Mouse (Mus musculus): ENCODE data around the gene Rnf24.

Rnf24 gene

DNA sequence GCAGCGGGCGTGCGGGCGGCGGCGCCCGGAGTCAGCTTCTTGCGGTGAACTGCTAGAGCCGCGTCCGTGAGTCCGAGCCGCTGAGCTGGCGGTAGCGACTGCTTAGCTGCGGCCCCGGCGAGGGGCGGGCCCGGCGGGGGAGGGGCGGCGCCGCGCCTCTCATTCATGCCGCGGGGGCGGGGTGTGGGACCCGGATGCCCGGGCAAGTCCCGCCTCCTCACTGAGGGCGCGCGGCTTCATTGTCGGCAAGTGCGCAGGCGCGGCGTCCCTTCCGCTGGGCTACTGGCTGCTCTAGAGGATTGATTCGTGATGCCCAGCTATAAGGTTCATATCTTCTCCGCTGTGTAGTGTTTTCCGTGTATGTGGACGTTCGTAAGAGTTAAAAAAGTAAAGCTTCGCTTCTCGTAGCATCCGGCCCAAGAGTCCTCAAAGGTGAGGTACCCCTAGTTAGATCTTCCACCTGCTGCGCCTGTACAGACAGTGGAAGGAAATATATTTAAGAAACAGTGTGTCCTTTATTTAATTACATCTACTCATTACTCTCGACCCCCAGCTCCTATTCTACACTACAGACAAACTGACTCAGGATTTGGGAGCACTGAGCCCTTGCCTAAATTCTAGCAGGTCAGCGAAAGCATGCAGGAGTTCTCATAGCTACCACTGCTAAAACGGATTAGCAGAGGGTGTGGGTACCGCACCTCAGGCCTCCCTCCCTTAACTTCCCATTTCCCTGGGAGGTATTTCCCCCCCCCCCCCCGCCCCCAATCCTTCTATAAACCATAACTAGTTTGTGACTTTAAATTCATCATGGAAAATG lies at the start of gene Rnf24:
Gene Rnf24, minus strand, starts transcription at position 146 of the 817 bp plus-strand sequence.
- DNase-seq: peak; percentile 100

DNA sequence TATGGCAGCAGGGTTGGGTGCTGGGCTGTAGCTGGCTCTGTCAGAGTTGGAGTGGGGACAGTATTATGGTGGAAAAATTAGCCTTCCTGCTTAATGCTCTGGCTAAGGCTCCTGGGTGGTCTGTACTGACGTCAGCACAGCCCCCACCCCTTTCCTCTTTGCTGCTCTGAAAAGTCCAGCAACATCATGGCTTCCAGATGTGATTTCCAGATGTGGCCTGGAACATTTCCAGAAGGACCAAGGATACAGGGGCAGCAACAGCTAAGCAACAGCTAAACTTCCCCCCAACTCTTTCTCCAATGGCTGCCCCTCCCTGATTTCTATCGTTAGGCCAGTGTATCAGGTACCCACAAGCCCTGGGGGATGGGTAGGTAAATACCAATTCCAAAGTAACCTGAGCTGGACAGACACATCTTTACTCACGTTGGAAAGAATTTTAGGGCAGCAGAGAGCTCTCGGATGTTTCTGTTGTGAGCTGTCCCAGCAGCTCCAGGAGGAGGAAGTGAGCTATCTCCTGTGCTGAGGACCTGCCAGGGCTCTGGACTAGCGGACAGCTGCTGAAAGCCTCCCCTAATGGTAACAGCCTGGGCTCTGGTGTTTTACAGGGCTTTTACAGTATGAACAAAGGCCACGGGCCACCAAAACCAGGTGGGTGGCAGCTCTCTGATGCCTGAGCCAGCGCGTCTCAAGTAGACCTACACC lies 49.3 kb upstream of the Rnf24 start:
- no peak for DNase-seq

DNA sequence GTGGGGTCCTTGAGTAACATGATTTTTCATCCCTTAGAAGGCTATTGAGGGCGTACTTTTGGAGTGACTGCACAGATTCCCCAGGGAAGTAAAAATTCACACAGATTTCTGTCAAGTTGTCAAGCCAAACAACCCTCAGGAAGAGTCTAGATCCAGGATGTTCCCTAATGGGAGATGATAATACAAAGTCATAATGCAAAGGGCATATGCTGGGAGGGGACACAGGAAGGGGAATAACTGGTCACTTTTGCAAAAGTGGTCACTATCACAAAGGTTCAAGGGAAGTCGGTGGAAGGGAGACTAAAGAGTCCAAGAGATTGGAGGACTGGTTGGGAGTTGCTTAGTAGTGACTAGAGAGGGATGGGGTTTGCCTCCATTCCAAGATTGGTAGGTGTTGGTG lies 48.2 kb upstream of the Rnf24 start:
- no peak for DNase-seq

- DNase-seq: no peak
Observed at GRCm38 (mm10) chr2:131397323-131397848, 44.7 kb upstream of the Rnf24 start.

- no peak for DNase-seq
Observed at GRCm38 (mm10) chr2:131386350-131386962, 33.8 kb upstream of the Rnf24 start.

GRCm38 (mm10) chr2:131385176-131385575 lies 32.5 kb upstream of the Rnf24 start:
- DNase-seq: no peak

DNA sequence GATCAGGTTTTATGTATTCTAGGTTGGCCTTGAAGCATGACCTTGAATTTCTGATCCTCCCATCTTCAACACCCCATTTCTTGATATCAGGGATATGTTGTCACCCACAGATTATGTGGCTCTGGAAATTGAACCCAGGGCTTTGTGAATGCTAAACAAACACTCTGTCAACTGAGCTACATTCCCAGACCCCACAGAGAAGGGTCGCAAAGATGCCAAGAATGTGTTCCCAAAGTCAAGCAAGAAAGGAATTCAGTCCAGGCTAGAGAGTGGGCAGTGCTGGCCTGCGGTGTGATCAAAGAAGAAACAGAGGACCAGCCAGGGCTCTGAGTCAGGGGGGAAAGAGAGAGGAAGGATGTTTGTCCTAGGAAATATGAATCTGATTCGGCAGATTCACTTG lies 26.8 kb upstream of the Rnf24 start:
- DNase-seq: no peak

DNA sequence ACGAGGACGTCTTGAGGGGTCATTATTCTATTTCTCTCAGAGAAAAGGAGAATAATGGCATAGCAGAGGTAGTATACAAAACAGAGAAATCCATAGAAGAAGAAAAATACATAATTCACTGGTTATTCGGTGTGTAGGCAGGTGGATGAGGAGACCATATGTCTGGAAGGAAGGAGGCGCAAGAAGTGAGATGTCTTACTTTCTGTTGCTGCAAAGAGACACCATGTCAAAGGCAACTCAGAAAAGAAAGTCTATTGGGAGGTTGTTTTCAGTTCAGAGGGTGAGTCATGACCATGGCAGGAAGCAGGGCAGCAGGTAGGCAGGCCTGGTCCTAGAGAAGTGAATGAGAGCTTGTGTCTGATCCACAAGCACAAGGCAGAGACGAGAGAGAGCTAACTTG lies 26.2 kb upstream of the Rnf24 start:
- DNase-seq: no peak

DNA sequence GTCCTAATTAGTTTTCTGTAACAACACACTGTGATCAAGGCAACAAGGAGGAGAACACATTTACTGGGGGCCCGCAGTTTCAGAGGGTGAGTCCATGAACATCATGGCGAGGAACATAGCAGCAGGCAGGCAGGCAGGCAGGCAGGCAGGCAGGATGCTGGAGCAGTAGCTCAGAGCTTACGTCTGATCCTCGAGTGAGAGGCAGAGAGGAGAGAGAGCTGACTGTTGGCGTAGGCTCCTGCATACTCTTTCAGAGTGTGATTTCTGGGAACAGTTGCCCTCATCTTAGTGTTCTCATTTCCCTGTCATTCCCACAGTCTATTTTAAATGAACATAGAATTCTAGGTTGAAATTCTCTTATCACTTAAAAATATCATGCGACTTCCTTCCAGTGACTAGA lies 24.4 kb upstream of the Rnf24 start:
- DNase-seq: no peak

DNA sequence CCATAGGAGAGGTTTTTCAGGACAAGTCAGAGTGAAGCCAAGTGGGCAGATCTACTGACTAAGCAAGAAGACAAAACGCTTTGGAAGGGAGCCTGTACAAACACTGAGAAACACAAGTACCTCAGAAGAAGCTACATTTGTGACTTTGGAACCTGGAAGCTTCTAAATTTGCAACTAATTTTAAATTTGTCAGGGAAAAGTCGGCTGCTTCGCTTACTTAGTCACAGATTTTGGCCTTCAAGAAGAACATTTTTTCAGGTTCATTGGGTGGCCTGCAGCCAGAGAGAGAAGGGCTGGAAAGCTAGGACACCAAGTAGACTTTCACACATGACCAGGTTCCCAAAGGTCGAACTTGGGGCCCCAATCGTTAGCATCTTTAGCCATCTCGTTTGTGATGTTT lies 21.0 kb upstream of the Rnf24 start:
- no peak for DNase-seq

DNA sequence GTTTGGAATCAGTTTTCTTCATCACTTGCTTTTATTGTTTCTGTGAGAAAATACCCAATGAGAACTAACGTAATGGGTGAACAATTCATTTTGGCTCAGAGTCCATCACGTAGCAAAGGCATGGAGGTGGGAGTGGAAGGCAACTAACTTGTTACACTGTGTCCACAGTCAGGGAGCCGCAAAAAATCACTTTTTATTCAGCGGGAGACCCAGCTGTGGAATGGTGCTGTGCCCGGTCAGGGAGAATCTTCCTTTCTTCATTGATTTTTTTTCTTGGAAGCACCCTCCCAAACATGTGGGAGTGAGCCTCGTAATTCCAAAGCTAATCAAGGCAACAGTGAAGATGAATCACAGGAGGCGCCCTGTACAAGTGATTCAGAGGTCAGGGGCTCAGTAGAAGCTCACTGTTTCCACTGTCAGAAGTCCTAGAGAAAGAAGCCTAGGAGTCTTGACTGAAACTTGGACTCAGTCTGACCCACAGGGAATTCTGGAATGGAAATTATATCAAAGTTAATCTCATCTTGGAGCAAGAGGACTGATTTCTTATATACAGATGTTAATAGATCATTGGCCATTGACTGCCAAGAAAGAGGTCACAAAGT lies 19.7 kb upstream of the Rnf24 start:
- no peak for DNase-seq

DNA sequence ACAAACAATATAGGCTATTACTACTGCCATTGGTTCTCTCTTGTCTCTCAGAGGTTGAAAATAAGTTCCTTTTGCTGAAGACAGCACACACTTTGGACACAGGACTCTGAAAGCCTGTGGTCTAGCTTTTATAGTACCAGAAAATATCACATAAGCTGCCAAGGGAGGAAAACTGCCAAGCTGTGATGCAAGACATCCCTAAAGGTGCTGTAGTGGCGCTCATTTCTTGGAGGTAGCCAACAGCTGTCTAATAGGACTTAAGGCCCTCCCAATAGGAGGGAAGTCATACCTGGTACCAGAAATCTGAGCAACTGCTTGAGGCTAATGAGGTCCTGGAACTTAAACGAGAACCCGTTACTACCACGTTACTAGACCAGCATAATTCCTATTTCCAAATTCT lies 19.1 kb upstream of the Rnf24 start:
- DNase-seq: no peak

GRCm38 (mm10) chr2:131370828-131371227 lies 18.1 kb upstream of the Rnf24 start:
- no peak for DNase-seq

- no peak for DNase-seq
Observed at GRCm38 (mm10) chr2:131364689-131365088, 12.0 kb upstream of the Rnf24 start.

DNA sequence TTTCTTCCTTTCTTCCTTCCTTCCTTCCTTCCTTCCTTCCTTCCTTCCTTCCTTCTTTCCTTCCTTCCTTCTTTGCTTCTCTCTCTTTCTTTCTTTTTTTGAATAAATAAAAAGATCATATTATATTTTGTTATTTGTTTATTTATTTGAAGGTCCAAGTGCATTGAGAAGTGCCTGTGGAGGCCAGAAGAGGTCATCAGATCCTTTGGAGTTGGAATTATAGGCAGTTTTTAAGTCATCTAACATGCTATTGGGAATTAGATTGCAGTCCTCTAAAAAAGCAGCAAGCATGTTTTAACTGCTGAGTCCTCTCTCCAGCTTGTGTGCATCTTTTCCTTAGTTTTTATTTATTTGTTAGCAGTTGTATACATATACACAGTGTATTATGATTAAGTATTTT lies 5.8 kb upstream of the Rnf24 start:
- DNase-seq: no peak

DNA sequence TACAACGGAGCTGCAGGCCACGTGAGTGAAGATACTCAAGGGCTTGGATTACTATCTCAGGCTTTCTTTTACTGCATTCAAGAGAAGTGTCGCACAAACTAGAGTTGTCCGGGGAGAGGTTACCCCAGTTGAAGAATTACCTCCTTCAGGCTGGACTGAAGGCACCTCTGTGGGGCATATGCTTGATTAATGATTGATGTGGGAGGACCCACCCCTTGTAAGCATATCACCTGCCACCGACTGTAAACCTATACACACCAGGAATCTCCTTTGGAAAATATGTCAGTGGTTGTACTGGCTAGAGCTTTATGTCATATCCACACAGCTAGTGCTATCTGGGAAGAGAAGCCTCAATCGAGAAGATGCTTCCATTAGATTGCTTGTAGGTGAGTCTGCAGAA lies 1.4 kb upstream of the Rnf24 start:
- DNase-seq: no peak

GRCm38 (mm10) chr2:131353564-131353915 lies 848 bp upstream of the Rnf24 start:
- DNase-seq: no peak

GRCm38 (mm10) chr2:131351968-131352746 lies 535 bp downstream of the Rnf24 start:
- peak in 1 of 2 experiments; percentile 78 for DNase-seq

- no peak for DNase-seq
Observed at GRCm38 (mm10) chr2:131351471-131351870, 1.2 kb downstream of the Rnf24 start.

DNA sequence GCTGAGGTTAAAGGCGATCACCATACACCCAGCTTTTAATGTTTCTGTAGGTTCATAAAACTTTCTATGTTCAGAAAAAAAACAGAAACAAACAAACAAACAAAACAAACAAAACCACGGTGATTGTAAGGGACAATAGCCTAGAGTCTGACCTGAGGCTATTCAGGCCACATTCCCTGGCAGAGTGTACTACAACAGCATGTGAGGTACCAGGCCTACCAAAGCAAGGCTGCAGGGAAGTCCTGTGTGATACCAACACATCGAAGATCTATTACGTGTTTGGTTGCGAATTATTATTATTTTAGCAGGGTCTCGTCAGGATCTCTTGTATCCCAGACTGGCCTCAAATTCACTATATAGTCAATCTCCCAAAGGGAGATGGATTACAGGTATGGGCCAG lies 2.4 kb downstream of the Rnf24 start:
- no peak for DNase-seq

DNA sequence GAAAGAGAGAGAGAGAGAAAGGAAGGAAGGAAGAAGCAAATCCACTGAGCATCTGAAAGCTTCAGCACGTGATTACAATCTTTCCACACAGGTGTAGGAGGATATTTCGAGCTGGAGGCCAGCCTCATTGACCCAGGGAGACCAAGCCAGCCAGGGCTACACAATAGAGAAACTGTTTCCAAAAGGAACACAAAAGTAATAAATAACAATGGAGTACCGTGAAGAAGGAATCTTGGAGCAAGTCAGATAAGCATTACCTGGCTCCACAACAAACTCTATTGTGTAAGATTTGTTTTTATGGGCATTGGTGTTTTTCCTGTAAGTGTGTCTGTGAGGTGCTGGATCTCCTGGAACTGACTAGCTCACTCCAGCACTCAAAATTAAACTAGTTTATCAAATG lies 7.1 kb downstream of the Rnf24 start:
- no peak for DNase-seq

- DNase-seq: peak; percentile 78 to 87
Observed at GRCm38 (mm10) chr2:131344449-131344848, 8.2 kb downstream of the Rnf24 start.

GRCm38 (mm10) chr2:131337602-131338001 lies 15.1 kb downstream of the Rnf24 start:
- DNase-seq: no peak

All from cerebellum, postnatal 14 days (tissue).